Mouse (Mus musculus) spleen, adult 2 months (tissue): ENCODE measurements around the gene Heatr5b. TPM values are rescaled to one million over a fixed set of nuclear protein-coding genes. Genes with fewer than 3 reads are reported as not detected.
A peak's percentile ranks its signal among the peaks of the same experiment; 100 is the strongest.

ENCODE experiments used
- DNase-seq, 2 experiments: peaks; one replicate each; pipeline versions ENCODE4 v3.0.0 to v3.0.0-alpha.2; 2012 to 2021; ENCODE audit warnings: low spot score in 2 of 2, low read depth in 1 of 2
- H3K27ac ChIP-seq: fragments of 200-500 bp; 2 replicates; pipeline ENCODE4 v1.5.1; 2012; ENCODE audit warnings: low read length, inconsistent platforms; ENCODE audit not compliant: insufficient read depth
- H3K27me3 ChIP-seq: fragments of 200-500 bp; 2 replicates; pipeline ENCODE4 v1.6.1; 2012; ENCODE audit warnings: mild to moderate bottlenecking, moderate library complexity, low read length, inconsistent platforms; ENCODE audit not compliant: control insufficient read depth, insufficient read depth
- H3K36me3 ChIP-seq: fragments of 200-500 bp; 2 replicates; pipeline ENCODE4 v1.6.1; 2012; ENCODE audit warnings: mild to moderate bottlenecking, low read length, inconsistent platforms; ENCODE audit not compliant: control insufficient read depth, insufficient read depth
- H3K4me1 ChIP-seq: fragments of 200-500 bp; 2 replicates; pipeline ENCODE4 v1.6.1; 2011; ENCODE audit warnings: inconsistent platforms; ENCODE audit not compliant: control insufficient read depth, insufficient read depth, insufficient read length
- H3K4me3 ChIP-seq: fragments of 200-500 bp; 2 replicates; pipeline ENCODE4 v1.5.1; 2011; ENCODE audit warnings: mild to moderate bottlenecking, inconsistent platforms; ENCODE audit not compliant: insufficient read depth, insufficient read length; ENCODE audit errors: extremely low read depth
- CTCF ChIP-seq: fragments of 200-500 bp; IDR thresholded peaks from 2 replicates; pipeline ENCODE4 v1.5.1; 2011; ENCODE audit warnings: mild to moderate bottlenecking, inconsistent platforms; ENCODE audit not compliant: insufficient read depth, insufficient read length, insufficient replicate concordance; ENCODE audit errors: extremely low read depth
- POLR2A ChIP-seq: fragments of 200-500 bp; IDR thresholded peaks from 2 replicates; pipeline ENCODE4 v1.6.1; 2011; ENCODE audit warnings: low read depth, low read length, inconsistent platforms
- WGBS: fragments of 180-500 bp; shearing (Covaris S2); methylation state at CpG from one replicate; pipeline ENCODE4 v1.1.7; 2018; 5-methylcytosine and 5-hydroxymethylcytosine counted together
- polyA plus RNA-seq: library from polyadenylated mRNA; depleted of rRNA; stranded (reverse); fragments of >200 nt; gene quantifications from 2 replicates; pipeline ENCODE4 v1.2.3, GENCODE M21; 2012; rRNA removed

The Heatr5b gene
- 11.2 and 11.6 TPM in 2 replicates for polyA plus RNA-seq

DNA sequence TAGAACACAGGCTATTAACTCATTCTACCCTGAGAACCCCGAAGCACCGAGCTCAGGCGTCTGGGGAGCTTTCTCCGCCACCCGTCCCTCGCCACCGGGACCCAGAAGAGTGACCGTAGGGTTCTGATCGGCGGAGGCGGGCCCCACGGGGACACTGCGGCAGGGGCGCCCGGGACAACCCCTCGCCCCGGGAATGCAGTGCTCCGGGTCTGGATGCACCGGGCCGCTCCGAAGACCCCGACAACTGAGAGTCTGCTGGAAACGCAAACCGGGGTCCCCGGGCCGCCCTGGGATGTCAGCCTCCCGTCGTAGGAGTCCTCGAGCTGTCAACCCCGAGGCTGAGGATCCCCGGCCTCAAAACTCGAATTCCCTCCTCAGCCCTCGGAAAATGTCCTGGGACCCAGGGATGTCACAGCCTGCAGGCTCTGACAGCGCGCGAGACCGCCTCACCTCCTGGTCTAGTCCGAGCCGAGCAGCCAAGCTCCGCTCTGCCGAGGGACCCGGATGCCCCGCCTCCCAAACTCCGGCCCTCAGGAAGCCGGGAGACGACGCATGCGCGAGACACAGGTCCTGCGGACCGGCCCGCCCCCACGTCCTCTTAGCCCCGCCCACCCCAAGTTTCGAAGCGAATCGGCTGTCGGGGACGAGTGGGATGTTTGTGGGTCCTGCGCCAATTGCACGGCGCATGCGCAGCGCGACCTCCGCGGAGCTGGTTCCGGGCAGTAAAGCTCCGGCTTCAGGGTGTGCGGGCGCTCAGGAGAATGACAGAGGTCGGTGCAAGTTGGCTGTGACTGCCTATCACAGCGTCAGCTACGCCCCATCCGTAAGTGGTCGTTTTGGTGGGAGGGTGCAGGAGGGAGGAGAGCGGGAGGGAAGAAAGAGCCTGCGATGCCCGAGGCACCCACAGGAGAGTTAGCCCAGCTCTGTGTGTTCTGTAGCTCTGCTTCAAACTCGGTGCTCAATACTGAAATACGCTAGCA, at the start of gene Heatr5b, which contains the start of gene Gpatch11:
Heatr5b (minus strand) TSS at position 509 of the 980 bp plus-strand sequence.
Gpatch11 (plus strand) TSS at position 712 of the 980 bp plus-strand sequence.
- TF ChIP-seq POLR2A, result peak; percentile 55
- no peak for TF ChIP-seq CTCF
- no peaks in the 10 kb centered on the region for H3K4me1 ChIP-seq
- peak; percentile 93 to 98 for DNase-seq
- under 1% methylated on average over 81 of the region's 81 CpGs for WGBS
- peaks cover 12% of the 10 kb centered on the region for H3K36me3 ChIP-seq
- peak within 1 kb of the TSS; percentile 90 for H3K27ac ChIP-seq
- H3K27me3 ChIP-seq, result no peaks in the 10 kb centered on the region
- peak within 1 kb of the TSS; percentile 98 for H3K4me3 ChIP-seq

- H3K27me3 ChIP-seq, result no peaks in the 10 kb centered on the region
- no peak overlapping the region for H3K4me3 ChIP-seq
- H3K4me1 ChIP-seq, result peaks cover 2% of the 10 kb centered on the region; the same call in 1 of the 2 replicates
- WGBS, result 93% methylated on average over 4 of the region's 4 CpGs
- H3K27ac ChIP-seq, result no peak overlapping the region
- H3K36me3 ChIP-seq, result peaks cover under 1% of the 10 kb centered on the region; the same call in 1 of the 2 replicates
- no peak for DNase-seq
- TF ChIP-seq CTCF (no peak), POLR2A (no peak)
These were observed 48.1 kb upstream of the Heatr5b start for GRCm38 (mm10) chr17:78883291-78883690.

GRCm38 (mm10) chr17:78882401-78883112, 47.4 kb upstream of the Heatr5b start, which contains the start of gene Eif2ak2:
Eif2ak2 (minus strand) TSS chr17:78882573.
- Histone ChIP-seq H3K27ac (peak within 1 kb of the TSS; percentile 48), H3K36me3 (peaks cover 7% of the 10 kb centered on the region), H3K4me1 (peaks cover 2% of the 10 kb centered on the region; the same call in 1 of the 2 replicates), H3K27me3 (no peaks in the 10 kb centered on the region), H3K4me3 (peak within 1 kb of the TSS; percentile 79)
- peak in 1 of 2 experiments; percentile 72 for DNase-seq
- no peak for TF ChIP-seq POLR2A
- no peak for TF ChIP-seq CTCF
- 2% methylated on average over 28 of the region's 28 CpGs for WGBS

- 3% methylated on average over 6 of the region's 7 CpGs for WGBS
- H3K4me1 ChIP-seq, result peaks cover 2% of the 10 kb centered on the region; the same call in 1 of the 2 replicates
- peak overlapping the region; percentile 79 for H3K4me3 ChIP-seq
- peak overlapping the region; percentile 48 for H3K27ac ChIP-seq
- no peak for TF ChIP-seq CTCF
- no peak for TF ChIP-seq POLR2A
- H3K27me3 ChIP-seq, result no peaks in the 10 kb centered on the region
- DNase-seq, result peak in 1 of 2 experiments; percentile 9
- peaks cover 7% of the 10 kb centered on the region for H3K36me3 ChIP-seq
These were observed 46.7 kb upstream of the Heatr5b start for GRCm38 (mm10) chr17:78881878-78882304.

- TF ChIP-seq CTCF (no peak), POLR2A (no peak)
- 89% methylated on average over 6 of the region's 6 CpGs for WGBS
- no peak for DNase-seq
- Histone ChIP-seq H3K27me3 (no peaks in the 10 kb centered on the region), H3K4me3 (no peak overlapping the region), H3K27ac (no peak overlapping the region), H3K36me3 (peaks cover 25% of the 10 kb centered on the region), H3K4me1 (no peaks in the 10 kb centered on the region)
These were observed 38.7 kb upstream of the Heatr5b start for GRCm38 (mm10) chr17:78873886-78874285.

DNA sequence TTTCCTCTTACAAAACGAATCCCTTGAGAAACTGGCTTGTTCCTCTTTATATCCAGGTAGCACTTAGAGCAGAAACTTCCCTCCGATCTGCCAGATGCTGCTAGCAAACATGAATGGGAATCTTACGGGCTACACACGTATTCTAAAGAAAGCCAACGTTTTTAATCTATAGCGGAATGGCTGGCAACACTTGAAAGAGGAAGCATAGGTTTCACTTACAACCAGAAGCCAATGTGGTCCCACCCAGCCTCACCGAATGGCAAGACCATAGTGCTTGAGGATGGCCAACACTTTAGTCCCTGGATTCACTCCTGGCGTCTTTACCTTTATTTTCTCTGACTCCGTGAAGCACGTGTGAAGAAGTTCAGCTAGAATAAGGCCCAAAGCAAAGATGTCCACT, 21.1 kb upstream of the Heatr5b start:
- peaks cover 19% of the 10 kb centered on the region for H3K36me3 ChIP-seq
- DNase-seq, result no peak
- H3K4me1 ChIP-seq, result no peaks in the 10 kb centered on the region
- H3K27ac ChIP-seq, result no peak overlapping the region
- no peaks in the 10 kb centered on the region for H3K27me3 ChIP-seq
- WGBS, result 85% methylated on average over 10 of the region's 10 CpGs
- TF ChIP-seq CTCF (no peak), POLR2A (no peak)
- no peak overlapping the region for H3K4me3 ChIP-seq
